13 mouse cellular contexts compared by ENCODE assay signal in the genomic region with DNA sequence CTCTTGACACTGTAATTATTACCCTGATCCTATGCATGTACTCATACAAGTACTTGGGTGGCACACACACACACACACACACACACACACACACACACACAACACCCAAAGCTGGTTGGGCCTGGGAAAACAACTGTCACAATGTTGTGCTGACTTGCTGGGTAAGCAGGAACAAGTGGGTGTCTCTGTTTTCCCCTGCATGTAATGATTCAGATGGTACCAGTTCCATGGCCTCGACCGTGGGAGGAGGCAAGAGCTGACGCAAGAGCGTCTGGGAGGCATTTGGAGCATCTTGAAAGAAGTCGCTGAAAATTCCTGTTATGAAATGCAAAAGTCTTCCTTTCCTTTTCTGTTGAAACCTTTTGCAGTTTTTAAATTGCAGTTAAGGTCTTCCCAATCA. TPM values are rescaled to one million over a fixed set of nuclear protein-coding genes. Genes with fewer than 3 reads are reported as not detected.
DNase-seq lines count a peak whose midpoint lies in the region; ATAC-seq and TF ChIP-seq lines count a peak whose summit lies in the region.
"Had no signal": no experiment of that assay in that cellular context is flagged by ENCODE, and none has a peak within 500 bp of the region (broad histone marks: within the 10 kb centered on the region; RNA-seq: fewer than 3 reads in every experiment).

No protein-coding gene starts in this region.

- no peaks in the 10 kb centered on the region; the same call in 1 of the 2 replicates for H3K27me3 ChIP-seq in lung, embryonic 16.5 days (ENCODE audit: control insufficient read depth, insufficient read depth, low read depth, low read length)
- H3K27me3 ChIP-seq in forebrain, embryonic 12.5 days: peaks cover 19% of the 10 kb centered on the region; the same call in 1 of the 2 replicates
- H3K27me3 ChIP-seq: CH12.LX had no signal

- no peak overlapping the region for H3K9ac ChIP-seq in lung, embryonic 16.5 days (ENCODE audit: low read length)
- H3K9ac ChIP-seq in forebrain, embryonic 12.5 days: no peak overlapping the region
- H3K9ac ChIP-seq: midbrain, embryonic 12.5 days had no signal

- H3K4me3 ChIP-seq in gastrocnemius, adult 2 months: peak overlapping the region; percentile 26; the same call in 1 of the 2 replicates
- H3K4me3 ChIP-seq in lung, embryonic 16.5 days (ENCODE audit: low read length): no peak overlapping the region
- H3K4me3 ChIP-seq in forebrain, embryonic 12.5 days (replicated peaks): no peak overlapping the region
- H3K4me3 ChIP-seq: midbrain, embryonic 12.5 days had no signal

- 34% methylated on average over 5 of the region's 5 CpGs for WGBS in lung, embryonic 16.5 days
- 77% methylated on average over 5 of the region's 5 CpGs for WGBS in forebrain, embryonic 12.5 days

- no peaks in the 10 kb centered on the region for H3K9me3 ChIP-seq in lung, embryonic 16.5 days (ENCODE audit: control insufficient read depth, low read length)
- H3K9me3 ChIP-seq in forebrain, embryonic 12.5 days: no peaks in the 10 kb centered on the region
- H3K9me3 ChIP-seq: midbrain, embryonic 12.5 days had no signal

- intact Hi-C loops in gastrocnemius, adult 2 months (cut with DNase I): no loop called here

- no peak overlapping the region for H3K4me2 ChIP-seq in lung, embryonic 16.5 days (ENCODE audit: low read depth, low read length)
- no peak overlapping the region for H3K4me2 ChIP-seq in forebrain, embryonic 12.5 days
- H3K4me2 ChIP-seq: midbrain, embryonic 12.5 days had no signal

- H3K27ac ChIP-seq in gastrocnemius, adult 2 months: no peak overlapping the region
- H3K27ac ChIP-seq in lung, embryonic 16.5 days (ENCODE audit: low read length): peak overlapping the region; percentile 6
- H3K27ac ChIP-seq in forebrain, embryonic 12.5 days: no peak overlapping the region
- H3K27ac ChIP-seq: midbrain, embryonic 12.5 days had no signal

- DNase-seq in gastrocnemius, adult 2 months: no peak
- DNase-seq in gastrocnemius, adult 18-20 months (ENCODE audit: low spot score): no peak
- peak; percentile 53 for DNase-seq in induced T-regulatory cell, adult 2 months (ENCODE audit: low read depth)
- no peak for DNase-seq in natural killer cell, adult 2 months (ENCODE audit: low spot score in 2 of 2)

- TF ChIP-seq CTCF in gastrocnemius, adult 2 months (IDR thresholded peaks at IDR 0.05): no peak

- H3K4me1 ChIP-seq in lung, embryonic 16.5 days (replicated peaks; ENCODE audit: control insufficient read depth, insufficient read depth, low read length): peaks cover 5% of the 10 kb centered on the region
- peaks cover 9% of the 10 kb centered on the region; the same call in 1 of the 2 replicates for H3K4me1 ChIP-seq in forebrain, embryonic 12.5 days

- peak; percentile 78 for ATAC-seq in CD4-positive, CD25-positive, alpha-beta regulatory T cell, adult 4 months
- no peak; the same call in 1 of the 2 replicates for ATAC-seq in lung, embryonic 16.5 days (ENCODE audit: low read depth)
- ATAC-seq in forebrain, embryonic 12.5 days (ENCODE audit: low FRiP score): no peak
- no peak for ATAC-seq in megakaryocyte, adult 5-6 weeks (ENCODE audit: poor library complexity, severe bottlenecking)
- ATAC-seq: forebrain, embryonic 14.5 days had no signal

- H3K36me3 ChIP-seq in lung, embryonic 16.5 days (ENCODE audit: control insufficient read depth, insufficient read depth, low read length): no peaks in the 10 kb centered on the region
- no peaks in the 10 kb centered on the region for H3K36me3 ChIP-seq in forebrain, embryonic 12.5 days (replicated peaks)
- H3K36me3 ChIP-seq: midbrain, embryonic 12.5 days had no signal

RNA-seq across cellular contexts. Expression of gene H2al1a, which starts 45.0 kb away (rescaled TPM):
- not detected for total RNA-seq in gastrocnemius, adult 2 months (2021)
- not detected for total RNA-seq in gastrocnemius, adult 18-20 months (2021)
- polyA plus RNA-seq in CD4-positive, CD25-positive, alpha-beta regulatory T cell, adult 4 months (2017; shearing (Covaris generic)): not detected
- polyA plus RNA-seq in lung, embryonic 16.5 days (2015; fragmentation: Nextera tagmentation; extraction: Ambion mirVana): not detected in 2 replicates
- not detected in 2 replicates for polyA plus RNA-seq in forebrain, embryonic 12.5 days (2016; fragmentation: Nextera tagmentation; extraction: Ambion mirVana)
- total RNA-seq in megakaryocyte, adult 5-6 weeks (2015): not detected in 2 replicates
- not detected in 2 replicates for total RNA-seq in megakaryocyte, adult 5-6 weeks (2017)
- total RNA-seq: CH12.LX had no signal
- polyA plus RNA-seq: forebrain, embryonic 14.5 days; large intestine, adult 2 months; midbrain, embryonic 12.5 days; small intestine, adult 2 months had no signal

RNA-seq across cellular contexts. Expression of gene H2al1b, which starts 48.2 kb away (rescaled TPM):
- not detected for total RNA-seq in gastrocnemius, adult 2 months (2021)
- not detected for total RNA-seq in gastrocnemius, adult 18-20 months (2021)
- not detected for polyA plus RNA-seq in CD4-positive, CD25-positive, alpha-beta regulatory T cell, adult 4 months (2017; shearing (Covaris generic))
- polyA plus RNA-seq in lung, embryonic 16.5 days (2015; fragmentation: Nextera tagmentation; extraction: Ambion mirVana): not detected in 2 replicates
- not detected in 2 replicates for polyA plus RNA-seq in forebrain, embryonic 12.5 days (2016; fragmentation: Nextera tagmentation; extraction: Ambion mirVana)
- not detected in 2 replicates for total RNA-seq in megakaryocyte, adult 5-6 weeks (2015)
- total RNA-seq in megakaryocyte, adult 5-6 weeks (2017): not detected in 2 replicates
- total RNA-seq: CH12.LX had no signal
- polyA plus RNA-seq: forebrain, embryonic 14.5 days; large intestine, adult 2 months; midbrain, embryonic 12.5 days; small intestine, adult 2 months had no signal

RNA-seq across cellular contexts. Expression of gene H2al1c, which starts 51.4 kb away (rescaled TPM):
- not detected for total RNA-seq in gastrocnemius, adult 2 months (2021)
- not detected for total RNA-seq in gastrocnemius, adult 18-20 months (2021)
- polyA plus RNA-seq in CD4-positive, CD25-positive, alpha-beta regulatory T cell, adult 4 months (2017; shearing (Covaris generic)): not detected
- polyA plus RNA-seq in lung, embryonic 16.5 days (2015; fragmentation: Nextera tagmentation; extraction: Ambion mirVana): not detected in 2 replicates
- not detected in 2 replicates for polyA plus RNA-seq in forebrain, embryonic 12.5 days (2016; fragmentation: Nextera tagmentation; extraction: Ambion mirVana)
- not detected in 2 replicates for total RNA-seq in megakaryocyte, adult 5-6 weeks (2015)
- total RNA-seq in megakaryocyte, adult 5-6 weeks (2017): not detected in 2 replicates
- total RNA-seq: CH12.LX had no signal
- polyA plus RNA-seq: forebrain, embryonic 14.5 days; large intestine, adult 2 months; midbrain, embryonic 12.5 days; small intestine, adult 2 months had no signal

RNA-seq across cellular contexts. Expression of gene H2al1d, which starts 54.6 kb away (rescaled TPM):
- not detected for total RNA-seq in gastrocnemius, adult 2 months (2021)
- total RNA-seq in gastrocnemius, adult 18-20 months (2021): not detected
- polyA plus RNA-seq in CD4-positive, CD25-positive, alpha-beta regulatory T cell, adult 4 months (2017; shearing (Covaris generic)): not detected
- not detected in 2 replicates for polyA plus RNA-seq in lung, embryonic 16.5 days (2015; fragmentation: Nextera tagmentation; extraction: Ambion mirVana)
- not detected in 2 replicates for polyA plus RNA-seq in forebrain, embryonic 12.5 days (2016; fragmentation: Nextera tagmentation; extraction: Ambion mirVana)
- total RNA-seq in megakaryocyte, adult 5-6 weeks (2015): not detected in 2 replicates
- not detected in 2 replicates for total RNA-seq in megakaryocyte, adult 5-6 weeks (2017)
- total RNA-seq: CH12.LX had no signal
- polyA plus RNA-seq: forebrain, embryonic 14.5 days; large intestine, adult 2 months; midbrain, embryonic 12.5 days; small intestine, adult 2 months had no signal

RNA-seq across cellular contexts. Expression of gene H2al1e, which starts 57.7 kb away (rescaled TPM):
- not detected for total RNA-seq in gastrocnemius, adult 2 months (2021)
- total RNA-seq in gastrocnemius, adult 18-20 months (2021): not detected
- polyA plus RNA-seq in CD4-positive, CD25-positive, alpha-beta regulatory T cell, adult 4 months (2017; shearing (Covaris generic)): not detected
- not detected in 2 replicates for polyA plus RNA-seq in lung, embryonic 16.5 days (2015; fragmentation: Nextera tagmentation; extraction: Ambion mirVana)
- not detected in 2 replicates for polyA plus RNA-seq in forebrain, embryonic 12.5 days (2016; fragmentation: Nextera tagmentation; extraction: Ambion mirVana)
- not detected in 2 replicates for total RNA-seq in megakaryocyte, adult 5-6 weeks (2015)
- not detected in 2 replicates for total RNA-seq in megakaryocyte, adult 5-6 weeks (2017)
- total RNA-seq: CH12.LX had no signal
- polyA plus RNA-seq: forebrain, embryonic 14.5 days; large intestine, adult 2 months; midbrain, embryonic 12.5 days; small intestine, adult 2 months had no signal
